Mouse (Mus musculus) megakaryocyte, adult 5-6 weeks (primary cell): Measurements from ENCODE around the gene Asb7. TPM values are rescaled to one million over a fixed set of nuclear protein-coding genes. Genes with fewer than 3 reads are reported as not detected.

Experiments used
- ATAC-seq: 2 replicates; pipeline ENCODE4 v1.8.0; 2016; ENCODE audit warnings: mild to moderate bottlenecking, inconsistent platforms; ENCODE audit not compliant: poor library complexity, severe bottlenecking
- total RNA-seq, 2 experiments: library from RNA; stranded (forward) in 1 of 2; stranded (reverse) in 1 of 2; fragments of 153-499, 151-499 nt in 1 of 2; fragments of 221-1000, 200-1000 nt in 1 of 2; gene quantifications; 2 replicates each; pipeline versions ENCODE4 v1.2.3 to v1.2.4; 2015 to 2017

Gene Asb7
- total RNA-seq, 2 experiments from 2014 or later = 11.8 to 21.5 TPM

- no peak for ATAC-seq
Measured at GRCm38 (mm10) chr7:66655471-66655870, 33.9 kb downstream of the Asb7 start.

- ATAC-seq = no peak
Measured at GRCm38 (mm10) chr7:66653596-66653995, 35.8 kb downstream of the Asb7 start.

- ATAC-seq = peak; percentile 75
Measured at GRCm38 (mm10) chr7:66652216-66652615, 37.2 kb downstream of the Asb7 start.

- no peak for ATAC-seq
Measured at GRCm38 (mm10) chr7:66650883-66651282, 38.5 kb downstream of the Asb7 start.

GRCm38 (mm10) chr7:66649181-66649580, 40.2 kb downstream of the Asb7 start:
- ATAC-seq = peak; percentile 53

DNA sequence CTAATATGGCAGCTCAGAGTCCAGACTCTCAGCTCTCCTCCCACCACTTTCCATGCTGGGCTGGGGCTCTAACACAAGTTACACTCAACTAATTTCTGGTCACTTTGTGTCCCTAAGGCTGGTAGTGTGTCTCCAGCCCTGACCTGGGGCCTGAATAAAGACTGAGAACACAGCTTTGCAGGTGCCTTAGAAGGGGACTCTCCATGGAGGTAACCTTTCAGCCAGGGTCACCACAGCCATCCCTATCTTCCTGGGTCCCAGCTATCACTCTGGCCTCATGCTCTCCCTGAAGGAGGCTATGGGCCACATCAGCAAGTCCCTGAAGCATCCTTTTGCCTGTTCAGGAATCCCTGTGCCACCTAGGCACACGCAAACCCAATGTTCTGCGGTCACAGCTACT, 43.7 kb downstream of the Asb7 start:
- no peak for ATAC-seq

GRCm38 (mm10) chr7:66633351-66633750, 56.0 kb downstream of the Asb7 start:
- ATAC-seq = no peak

DNA sequence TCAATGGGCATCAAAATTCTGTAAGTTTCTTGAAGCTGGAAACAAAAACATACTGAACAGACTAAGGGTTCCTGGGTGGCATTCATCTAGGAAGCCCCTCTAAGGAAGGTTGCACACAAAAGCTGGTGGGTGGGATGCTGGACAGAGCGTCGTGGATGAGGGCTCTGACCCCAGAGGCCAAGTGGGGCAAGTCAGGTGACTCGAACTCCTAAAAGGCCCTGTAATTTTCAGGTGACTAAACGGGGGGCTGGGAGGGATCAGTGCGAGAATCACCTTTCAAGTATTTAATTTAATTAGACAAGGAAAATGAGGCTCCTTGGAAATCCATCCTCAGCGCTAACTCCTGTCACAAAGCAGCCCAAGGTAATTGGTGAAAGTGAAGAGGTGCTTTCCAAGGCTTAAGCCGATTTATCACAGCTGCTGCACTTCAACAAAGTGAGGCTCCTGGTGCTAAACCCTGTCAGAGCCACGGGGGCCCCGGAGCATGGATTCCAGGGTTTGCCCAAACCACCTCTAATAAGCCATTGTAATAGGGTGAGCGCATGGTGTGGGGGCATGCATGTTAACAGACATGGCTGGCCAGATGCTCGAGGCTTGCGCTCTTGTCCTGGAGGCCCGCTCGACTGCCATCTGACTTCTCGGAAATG, 59.1 kb downstream of the Asb7 start:
- ATAC-seq = no peak

DNA sequence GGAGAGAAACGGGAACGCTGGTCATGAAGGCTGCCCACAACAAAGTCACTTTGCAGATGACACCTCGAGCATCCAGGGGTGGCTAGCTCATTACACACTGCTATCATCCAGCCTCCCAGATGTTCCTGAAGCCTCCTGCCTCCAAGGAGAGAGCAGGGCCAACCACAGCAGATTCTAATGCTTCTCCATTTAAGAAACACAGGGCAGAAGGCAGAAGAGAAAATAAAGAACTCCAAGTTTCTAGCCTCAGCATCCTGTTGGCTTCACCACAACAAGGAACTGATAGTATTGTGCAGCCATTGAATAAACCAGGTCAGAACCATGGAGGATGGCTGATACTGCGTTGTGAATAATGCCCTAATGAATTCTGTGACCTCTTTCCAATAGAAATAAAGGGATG, 60.0 kb downstream of the Asb7 start:
- peak; percentile 86 for ATAC-seq

- ATAC-seq = no peak
Measured at GRCm38 (mm10) chr7:66623436-66623835, 66.0 kb downstream of the Asb7 start.

DNA sequence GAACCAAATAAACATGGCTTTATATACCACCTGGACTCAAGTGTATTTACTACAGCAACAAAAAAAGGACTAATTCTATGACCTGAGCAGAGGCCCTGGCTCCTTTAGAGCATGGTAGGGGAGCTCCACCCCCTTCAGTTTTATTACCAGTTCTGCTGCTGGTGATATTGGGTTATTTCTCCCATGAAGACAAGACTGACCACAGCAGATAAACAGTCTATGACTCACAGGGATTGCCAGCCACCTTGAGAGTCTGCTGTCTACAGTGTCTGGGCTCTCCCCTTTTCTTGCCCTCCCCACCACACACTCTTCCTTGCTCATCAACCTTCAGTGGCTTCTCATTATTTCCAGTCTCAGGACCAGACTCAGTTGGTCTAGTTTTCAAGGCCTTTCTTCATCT, 87.5 kb downstream of the Asb7 start:
- no peak for ATAC-seq

DNA sequence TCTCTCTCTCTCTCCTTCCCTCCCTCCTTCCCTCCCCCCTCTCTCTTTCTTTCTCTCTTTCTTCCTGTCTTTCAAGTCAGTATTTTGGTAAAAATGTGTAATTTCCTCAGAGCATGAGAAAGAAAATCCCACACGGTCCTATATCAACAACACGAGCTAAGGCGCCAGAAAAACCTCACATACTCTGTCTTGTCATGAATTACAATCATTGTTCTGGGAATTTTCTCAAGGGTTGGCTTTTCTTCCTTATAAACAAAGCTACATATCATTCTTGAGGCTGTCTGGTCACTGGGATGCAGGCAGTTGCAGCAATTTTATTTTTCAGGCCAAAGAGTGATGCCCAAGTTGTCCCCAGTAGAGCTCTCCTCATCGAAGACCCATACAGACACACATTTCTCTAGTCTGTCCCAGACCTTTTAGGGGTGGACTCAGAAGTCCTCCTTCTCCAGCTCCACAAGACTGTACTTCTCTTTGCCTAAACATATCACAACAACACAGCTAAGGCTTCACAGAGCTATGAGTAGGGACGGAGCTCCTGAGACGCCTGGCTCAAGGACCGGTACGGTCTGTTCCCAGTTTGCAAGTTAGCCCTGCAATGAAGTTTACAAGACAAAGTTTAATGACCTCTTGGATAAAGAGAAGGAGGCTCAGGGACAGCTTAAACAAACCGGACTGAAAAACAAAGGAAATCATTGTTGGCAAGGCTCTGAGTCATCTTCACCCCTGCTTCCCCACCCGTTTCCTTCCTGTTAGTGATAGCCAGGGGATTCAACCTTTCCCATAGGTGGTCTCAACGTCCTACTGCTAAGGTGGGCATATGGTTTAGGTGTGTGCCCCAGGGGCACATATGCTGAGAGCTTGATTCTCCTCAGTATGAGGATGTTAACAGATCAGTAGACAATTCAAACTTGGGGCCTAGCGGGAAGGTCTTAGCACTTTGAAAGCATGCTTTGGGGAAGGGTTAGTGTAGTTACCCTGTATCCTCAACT, 88.5 kb downstream of the Asb7 start:
- ATAC-seq = no peak

GRCm38 (mm10) chr7:66600126-66600525, 89.3 kb downstream of the Asb7 start:
- ATAC-seq = no peak

- no peak for ATAC-seq
Measured at GRCm38 (mm10) chr7:66597900-66598299, 91.5 kb downstream of the Asb7 start.

Other genes with a start within 250 kb of the Asb7 start
- 8.1 and 11.3 TPM in 2 replicates for gene Lins1, start 293 bp upstream of the Asb7 start, total RNA-seq (2015)
- gene Lins1, start 293 bp upstream of the Asb7 start, total RNA-seq (2017) = 8.0 and 18.1 TPM in 2 replicates
- gene Cers3, start 53.9 kb upstream of the Asb7 start, total RNA-seq (2015) = not detected in 2 replicates
- gene Cers3, start 53.9 kb upstream of the Asb7 start, total RNA-seq (2017) = not detected in 2 replicates
- gene Adamts17, start 150.1 kb upstream of the Asb7 start, total RNA-seq (2015) = not detected in 2 replicates
- gene Adamts17, start 150.1 kb upstream of the Asb7 start, total RNA-seq (2017) = 0.07 TPM in 1 of 2 replicates, not detected in the other